Mouse (Mus musculus): ENCODE measurements around the gene Fgf9. TPM values are rescaled to one million over a fixed set of nuclear protein-coding genes. Genes with fewer than 3 reads are reported as not detected.

Fgf9 gene
- polyA plus RNA-seq, 1 experiment from 2014 or later: 9.0 TPM

DNA sequence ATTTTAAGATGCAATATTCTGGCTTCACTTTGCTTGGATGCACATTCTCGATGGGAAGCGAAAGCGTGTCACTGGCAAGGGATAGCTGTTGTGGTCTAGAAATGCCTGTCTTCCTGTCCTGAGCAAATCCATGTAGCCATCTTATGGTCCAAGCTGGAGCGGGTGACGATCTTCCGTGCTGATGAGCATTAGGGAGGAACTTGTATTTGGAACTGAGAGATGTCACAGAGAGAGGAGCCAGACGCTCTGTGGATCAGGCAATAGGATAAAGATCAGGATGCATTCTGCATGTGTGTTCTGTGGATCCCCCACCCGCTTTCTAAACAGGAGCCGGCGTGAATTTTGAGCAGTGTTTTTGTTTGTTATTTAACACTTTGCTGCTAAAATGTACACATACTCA is 41.2 kb downstream of the Fgf9 start:
- no peak overlapping the region for H3K4me2 ChIP-seq (replicated peaks; ENCODE audit: low read depth, low read length)
- WGBS: 88% methylated on average over 10 of the region's 10 CpGs
- H3K27ac ChIP-seq (ENCODE audit: low read length): no peak overlapping the region
- H3K9me3 ChIP-seq (ENCODE audit: low read length): no peaks in the 10 kb centered on the region
- no peak for ATAC-seq (ENCODE audit: low FRiP score, low TSS enrichment)
- peaks cover 7% of the 10 kb centered on the region for H3K4me1 ChIP-seq (ENCODE audit: insufficient read depth, low read length)
- H3K36me3 ChIP-seq (ENCODE audit: insufficient read depth, low read length): no peaks in the 10 kb centered on the region
- H3K4me3 ChIP-seq (ENCODE audit: low read length): no peak overlapping the region
- no peak overlapping the region for H3K9ac ChIP-seq (replicated peaks; ENCODE audit: low read length)
- H3K27me3 ChIP-seq (ENCODE audit: insufficient read depth, low read length): no peaks in the 10 kb centered on the region

DNA sequence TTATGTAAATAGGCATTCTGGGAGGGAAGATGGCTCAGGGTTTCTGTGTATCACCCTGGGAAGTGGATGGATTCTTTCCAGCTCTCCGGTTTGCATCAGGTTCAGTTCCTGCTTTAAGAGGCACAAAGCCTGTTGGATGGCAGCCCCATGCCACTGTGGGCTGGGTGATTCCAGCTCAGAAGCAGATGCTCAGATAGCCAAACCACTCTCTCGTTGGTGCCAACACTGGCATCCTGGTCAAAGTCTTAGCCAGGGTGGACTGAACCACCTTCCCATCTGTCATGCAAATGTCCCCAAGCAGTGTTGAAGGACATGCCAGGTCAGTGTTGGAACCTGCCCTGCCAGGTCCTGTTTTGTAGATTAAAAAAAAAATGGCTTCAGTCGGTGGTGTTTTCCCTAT is 42.0 kb downstream of the Fgf9 start:
- ATAC-seq (ENCODE audit: low FRiP score, low TSS enrichment): no peak
- H3K9me3 ChIP-seq (ENCODE audit: low read length): no peaks in the 10 kb centered on the region
- 63% methylated on average over 3 of the region's 3 CpGs for WGBS

DNA sequence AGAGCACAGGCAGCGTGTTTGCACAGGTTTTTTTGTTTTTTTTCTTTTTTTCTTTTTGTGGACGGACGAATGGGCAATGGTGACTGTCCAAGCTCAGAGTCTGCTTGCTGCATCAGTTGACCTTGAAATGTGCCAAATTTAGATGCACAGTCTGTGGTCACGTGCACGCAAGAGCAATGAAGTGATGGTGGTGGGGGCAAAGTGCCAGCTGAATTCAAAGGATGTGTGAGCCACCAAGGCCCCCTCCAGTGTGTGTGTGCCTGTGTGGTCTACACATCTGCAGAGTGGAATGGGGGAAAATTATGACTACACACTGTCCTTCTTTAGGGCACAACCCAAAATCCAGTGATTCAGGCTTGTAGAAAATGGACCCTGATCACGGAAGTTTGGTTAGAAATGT is 42.8 kb downstream of the Fgf9 start:
- no peak; the same call in 1 of the 2 replicates for ATAC-seq (ENCODE audit: low FRiP score, low TSS enrichment)
- no peaks in the 10 kb centered on the region for H3K36me3 ChIP-seq (ENCODE audit: insufficient read depth, low read length)
- H3K9me3 ChIP-seq (ENCODE audit: low read length): no peaks in the 10 kb centered on the region
- H3K27ac ChIP-seq (ENCODE audit: low read length): no peak overlapping the region
- no peak overlapping the region for H3K9ac ChIP-seq (replicated peaks; ENCODE audit: low read length)
- H3K4me3 ChIP-seq (ENCODE audit: low read length): 0 out of 2 replicates have a peak overlapping the region, but pooled peaks have one; percentile 5
- no peaks in the 10 kb centered on the region for H3K27me3 ChIP-seq (ENCODE audit: insufficient read depth, low read length)
- peaks cover 7% of the 10 kb centered on the region for H3K4me1 ChIP-seq (ENCODE audit: insufficient read depth, low read length)
- peak overlapping the region; percentile 23; the same call in 1 of the 2 replicates for H3K4me2 ChIP-seq (replicated peaks; ENCODE audit: low read depth, low read length)
- 19% methylated on average over 6 of the region's 6 CpGs for WGBS

More for the DNA sequence above, 42.0 kb downstream of the Fgf9 start:
- H3K4me1 ChIP-seq (ENCODE audit: insufficient read depth, low read length): peaks cover 7% of the 10 kb centered on the region
- no peak overlapping the region for H3K9ac ChIP-seq (replicated peaks; ENCODE audit: low read length)
- no peak overlapping the region for H3K4me2 ChIP-seq (replicated peaks; ENCODE audit: low read depth, low read length)
- H3K27ac ChIP-seq (ENCODE audit: low read length): no peak overlapping the region
- H3K27me3 ChIP-seq (ENCODE audit: insufficient read depth, low read length): no peaks in the 10 kb centered on the region
- no peak overlapping the region for H3K4me3 ChIP-seq (ENCODE audit: low read length)
- no peaks in the 10 kb centered on the region for H3K36me3 ChIP-seq (ENCODE audit: insufficient read depth, low read length)

DNA sequence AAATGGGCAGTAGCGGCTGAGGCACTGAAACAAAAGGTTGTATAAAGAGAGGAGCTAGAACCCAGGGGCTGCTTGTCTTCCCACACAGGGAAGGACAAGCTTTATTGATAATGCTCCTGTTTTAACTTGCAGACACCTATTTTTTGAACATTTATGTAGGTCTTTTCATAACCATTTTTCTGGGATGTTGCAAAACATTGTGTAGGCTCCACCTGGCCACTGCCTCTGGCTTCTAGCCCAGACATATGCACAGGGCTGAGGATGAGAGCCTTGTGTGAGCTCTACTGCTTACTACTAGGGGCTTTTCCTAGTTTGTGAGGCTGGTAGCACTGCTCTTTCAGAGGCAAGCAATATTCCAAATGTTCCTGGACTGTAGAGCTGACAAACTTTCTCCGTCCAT is 43.8 kb downstream of the Fgf9 start:
- no peaks in the 10 kb centered on the region for H3K9me3 ChIP-seq (ENCODE audit: low read length)
- H3K36me3 ChIP-seq (ENCODE audit: insufficient read depth, low read length): no peaks in the 10 kb centered on the region
- no peak overlapping the region for H3K4me3 ChIP-seq (ENCODE audit: low read length)
- no peak for ATAC-seq (ENCODE audit: low FRiP score, low TSS enrichment)
- no peak overlapping the region for H3K4me2 ChIP-seq (replicated peaks; ENCODE audit: low read depth, low read length)
- 74% methylated on average over 2 of the region's 2 CpGs for WGBS
- no peak overlapping the region for H3K9ac ChIP-seq (replicated peaks; ENCODE audit: low read length)
- no peaks in the 10 kb centered on the region for H3K27me3 ChIP-seq (ENCODE audit: insufficient read depth, low read length)
- H3K27ac ChIP-seq (ENCODE audit: low read length): no peak overlapping the region
- H3K4me1 ChIP-seq (ENCODE audit: insufficient read depth, low read length): peaks cover 7% of the 10 kb centered on the region

DNA sequence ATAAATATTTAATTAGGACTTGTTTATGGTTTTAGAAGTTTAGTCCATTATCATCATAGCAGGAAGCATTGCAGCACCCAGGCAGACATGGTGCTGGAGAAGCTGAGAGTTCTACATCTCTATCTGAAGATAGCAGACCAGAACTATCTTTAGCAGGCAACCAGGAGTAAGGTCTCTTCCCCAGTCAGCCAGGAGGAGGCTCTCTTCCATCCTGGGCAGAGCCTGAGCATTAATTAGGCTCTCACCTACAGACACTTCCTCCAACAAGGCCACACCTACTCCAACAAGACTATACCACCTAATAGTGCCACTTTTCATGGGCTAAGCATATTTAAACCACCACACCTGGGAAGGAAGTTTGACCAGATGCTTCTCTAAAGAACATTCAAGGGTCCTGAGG is 54.3 kb downstream of the Fgf9 start:
- Histone ChIP-seq H3K27me3 (ENCODE audit: insufficient read depth, low read length) (no peaks in the 10 kb centered on the region), H3K9me3 (ENCODE audit: low read length) (no peaks in the 10 kb centered on the region), H3K4me2 (replicated peaks; ENCODE audit: low read depth, low read length) (no peak overlapping the region), H3K4me3 (ENCODE audit: low read length) (no peak overlapping the region), H3K4me1 (ENCODE audit: insufficient read depth, low read length) (no peaks in the 10 kb centered on the region), H3K36me3 (ENCODE audit: insufficient read depth, low read length) (no peaks in the 10 kb centered on the region), H3K27ac (ENCODE audit: low read length) (no peak overlapping the region), H3K9ac (replicated peaks; ENCODE audit: low read length) (no peak overlapping the region)
- ATAC-seq (ENCODE audit: low FRiP score, low TSS enrichment): no peak

DNA sequence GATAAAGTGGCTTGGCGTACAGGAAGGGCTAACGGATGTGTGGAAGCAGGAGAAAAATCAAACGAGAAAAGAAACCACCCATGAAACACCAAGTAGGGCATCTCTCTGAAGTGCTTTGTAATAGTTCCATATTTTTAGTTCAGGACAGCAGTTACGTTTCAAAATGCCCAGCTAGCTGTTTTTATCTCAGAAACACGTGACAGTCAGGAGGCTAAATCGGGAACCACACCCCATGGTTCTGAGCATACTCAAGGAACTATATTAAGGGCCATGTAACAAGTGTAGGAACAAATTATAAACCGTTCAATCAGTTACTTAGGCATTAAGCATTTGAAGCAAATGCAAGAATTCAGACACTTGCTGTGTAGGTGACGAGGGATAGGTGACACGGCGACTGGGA is 56.2 kb downstream of the Fgf9 start:
- Histone ChIP-seq H3K9ac (replicated peaks; ENCODE audit: low read length) (no peak overlapping the region), H3K4me3 (ENCODE audit: low read length) (no peak overlapping the region), H3K9me3 (ENCODE audit: low read length) (no peaks in the 10 kb centered on the region), H3K4me1 (ENCODE audit: insufficient read depth, low read length) (no peaks in the 10 kb centered on the region), H3K4me2 (replicated peaks; ENCODE audit: low read depth, low read length) (no peak overlapping the region), H3K27ac (ENCODE audit: low read length) (no peak overlapping the region), H3K36me3 (ENCODE audit: insufficient read depth, low read length) (no peaks in the 10 kb centered on the region), H3K27me3 (ENCODE audit: insufficient read depth, low read length) (no peaks in the 10 kb centered on the region)
- 91% methylated on average over 10 of the region's 10 CpGs for WGBS
- ATAC-seq (ENCODE audit: low FRiP score, low TSS enrichment): no peak

DNA sequence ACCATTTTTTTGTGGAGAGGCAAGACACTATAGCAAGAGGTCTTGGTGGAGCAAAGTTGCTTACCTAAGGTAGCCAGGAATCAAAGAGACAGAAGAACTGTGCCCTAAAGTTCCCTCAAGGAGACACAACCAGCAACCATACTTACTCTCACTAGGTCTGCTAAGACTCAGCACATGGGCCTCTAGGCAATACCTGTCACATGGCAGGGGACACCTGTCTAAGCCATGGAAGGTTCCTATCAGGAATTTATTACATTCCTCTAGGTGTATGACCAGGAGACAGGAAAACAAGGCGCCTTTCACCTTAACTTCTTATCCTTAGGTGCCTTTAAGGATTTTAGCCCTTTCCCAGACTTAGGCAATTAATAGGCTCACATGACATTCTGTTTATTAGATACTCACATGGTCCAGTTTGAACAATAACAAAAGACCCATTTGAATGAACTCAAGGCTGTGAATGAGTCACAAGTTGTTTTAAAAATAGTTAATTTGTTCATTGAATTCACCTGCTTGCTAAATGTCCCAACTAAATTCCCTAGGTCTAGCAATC is 69.2 kb downstream of the Fgf9 start:
- no peaks in the 10 kb centered on the region for H3K4me1 ChIP-seq (ENCODE audit: insufficient read depth, low read length)
- no peaks in the 10 kb centered on the region for H3K27me3 ChIP-seq (ENCODE audit: insufficient read depth, low read length)
- H3K9me3 ChIP-seq (ENCODE audit: low read length): no peaks in the 10 kb centered on the region
- no peak overlapping the region for H3K9ac ChIP-seq (replicated peaks; ENCODE audit: low read length)
- no peak overlapping the region for H3K4me2 ChIP-seq (replicated peaks; ENCODE audit: low read depth, low read length)
- no peak for ATAC-seq (ENCODE audit: low FRiP score, low TSS enrichment)
- H3K36me3 ChIP-seq (ENCODE audit: insufficient read depth, low read length): no peaks in the 10 kb centered on the region
- H3K27ac ChIP-seq (ENCODE audit: low read length): no peak overlapping the region
- 83% methylated on average over 1 of the region's 1 CpGs for WGBS
- no peak overlapping the region for H3K4me3 ChIP-seq (ENCODE audit: low read length)

DNA sequence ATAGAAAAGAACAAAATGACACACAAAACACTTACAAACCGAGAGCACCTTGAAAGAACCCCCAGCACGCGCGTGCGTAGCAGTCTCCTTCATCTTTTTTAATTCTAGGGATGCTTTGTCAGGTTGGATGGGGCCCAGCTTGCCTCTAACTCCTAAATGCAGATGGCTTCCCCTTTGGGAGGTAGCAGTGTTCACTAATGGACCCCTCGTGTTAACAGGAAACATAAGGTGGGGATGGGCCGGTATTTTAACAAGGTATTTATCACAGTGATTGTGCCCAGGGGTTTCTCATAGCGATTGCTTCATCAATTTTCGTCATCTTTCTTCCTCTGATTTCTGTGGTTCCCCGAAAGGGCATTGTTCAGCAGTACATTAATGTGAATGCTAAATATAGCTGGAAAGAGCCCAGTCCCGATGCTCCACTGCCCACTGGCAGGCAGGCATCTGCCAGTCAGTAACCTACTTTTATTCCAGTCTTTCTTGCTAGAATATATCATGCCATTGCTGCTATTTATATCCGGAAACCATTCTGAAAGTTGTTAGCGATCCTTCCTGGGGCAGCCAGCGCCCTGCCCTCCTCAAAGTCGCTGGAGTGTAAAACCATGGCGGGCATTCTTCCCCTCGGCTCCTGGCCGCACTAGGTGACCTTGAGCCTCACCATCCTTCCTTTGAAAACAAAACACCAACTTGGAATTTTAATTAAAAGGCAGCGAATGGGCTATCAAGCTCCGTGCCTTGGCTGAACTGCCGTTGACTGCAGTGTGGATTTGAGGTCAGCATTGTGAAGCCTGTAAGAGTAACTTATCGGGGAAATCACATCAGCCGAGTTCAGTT is 79.5 kb downstream of the Fgf9 start:
- Histone ChIP-seq H3K4me2 (replicated peaks; ENCODE audit: low read depth, low read length) (peak overlapping the region; percentile 50), H3K27ac (ENCODE audit: low read length) (peak overlapping the region; percentile 73), H3K27me3 (ENCODE audit: insufficient read depth, low read length) (no peaks in the 10 kb centered on the region), H3K4me1 (ENCODE audit: insufficient read depth, low read length) (peaks cover 8% of the 10 kb centered on the region), H3K9me3 (ENCODE audit: low read length) (no peaks in the 10 kb centered on the region), H3K9ac (replicated peaks; ENCODE audit: low read length) (peak overlapping the region; percentile 37; the same call in 1 of the 2 replicates), H3K36me3 (ENCODE audit: insufficient read depth, low read length) (no peaks in the 10 kb centered on the region), H3K4me3 (ENCODE audit: low read length) (peak overlapping the region; percentile 21)
- ATAC-seq (ENCODE audit: low FRiP score, low TSS enrichment): peak; percentile 69; the same call in 1 of the 2 replicates
- WGBS: 50% methylated on average over 23 of the region's 23 CpGs

DNA sequence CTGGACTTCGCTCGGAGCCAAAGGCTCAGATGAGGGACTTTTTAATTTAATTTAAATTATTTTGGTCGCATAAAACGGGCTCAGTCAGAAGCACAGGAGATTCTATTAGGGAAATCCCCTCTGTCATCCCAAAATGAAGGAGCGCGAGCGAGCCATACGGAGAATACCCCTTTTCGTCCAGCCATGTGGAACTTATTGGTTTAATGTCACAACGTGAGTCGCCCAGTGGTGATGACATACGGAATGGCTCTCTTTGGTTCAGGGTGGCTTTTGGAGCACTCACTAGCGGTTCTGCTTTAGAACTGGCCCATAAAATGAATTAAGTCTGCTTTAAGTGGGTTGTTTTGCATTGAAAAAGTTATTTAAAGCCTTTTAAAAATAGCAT is 80.1 kb downstream of the Fgf9 start:
- Histone ChIP-seq H3K27ac (ENCODE audit: low read length) (peak overlapping the region; percentile 73; the same call in 1 of the 2 replicates), H3K4me2 (replicated peaks; ENCODE audit: low read depth, low read length) (peak overlapping the region; percentile 50), H3K36me3 (ENCODE audit: insufficient read depth, low read length) (no peaks in the 10 kb centered on the region), H3K4me3 (ENCODE audit: low read length) (peak overlapping the region; percentile 21), H3K4me1 (ENCODE audit: insufficient read depth, low read length) (peaks cover 8% of the 10 kb centered on the region), H3K9me3 (ENCODE audit: low read length) (no peaks in the 10 kb centered on the region), H3K27me3 (ENCODE audit: insufficient read depth, low read length) (no peaks in the 10 kb centered on the region), H3K9ac (replicated peaks; ENCODE audit: low read length) (peak overlapping the region; percentile 37; the same call in 1 of the 2 replicates)
- WGBS: 43% methylated on average over 13 of the region's 13 CpGs
- ATAC-seq (ENCODE audit: low FRiP score, low TSS enrichment): no peak

DNA sequence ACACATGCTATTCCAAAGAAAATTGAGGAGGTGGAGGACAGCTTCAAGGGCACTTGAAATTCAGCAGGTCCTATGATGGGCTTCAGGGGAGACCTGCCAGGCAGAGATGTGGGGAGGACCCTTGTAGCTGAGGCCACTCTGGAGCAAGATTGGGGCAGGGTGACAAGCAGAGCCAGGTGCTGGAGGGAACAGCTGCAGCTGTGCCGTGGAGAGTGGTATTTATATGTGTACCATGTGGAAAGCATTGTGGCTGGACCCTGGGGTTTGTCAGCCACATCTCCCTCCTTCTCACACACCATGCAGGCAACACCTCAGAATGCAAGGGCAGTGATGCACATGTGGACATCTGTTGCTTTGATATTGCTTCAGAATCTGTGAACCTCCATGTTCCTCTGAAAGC is 81.8 kb downstream of the Fgf9 start:
- Histone ChIP-seq H3K4me3 (ENCODE audit: low read length) (no peak overlapping the region), H3K4me2 (replicated peaks; ENCODE audit: low read depth, low read length) (no peak overlapping the region), H3K9ac (replicated peaks; ENCODE audit: low read length) (no peak overlapping the region), H3K4me1 (ENCODE audit: insufficient read depth, low read length) (peaks cover 8% of the 10 kb centered on the region), H3K27ac (ENCODE audit: low read length) (no peak overlapping the region), H3K9me3 (ENCODE audit: low read length) (no peaks in the 10 kb centered on the region), H3K27me3 (ENCODE audit: insufficient read depth, low read length) (no peaks in the 10 kb centered on the region), H3K36me3 (ENCODE audit: insufficient read depth, low read length) (no peaks in the 10 kb centered on the region)
- 20% methylated on average over 1 of the region's 1 CpGs for WGBS
- no peak for ATAC-seq (ENCODE audit: low FRiP score, low TSS enrichment)
